Comparison of ENCODE assay signal across 11 mouse cellular contexts in the genomic region with DNA sequence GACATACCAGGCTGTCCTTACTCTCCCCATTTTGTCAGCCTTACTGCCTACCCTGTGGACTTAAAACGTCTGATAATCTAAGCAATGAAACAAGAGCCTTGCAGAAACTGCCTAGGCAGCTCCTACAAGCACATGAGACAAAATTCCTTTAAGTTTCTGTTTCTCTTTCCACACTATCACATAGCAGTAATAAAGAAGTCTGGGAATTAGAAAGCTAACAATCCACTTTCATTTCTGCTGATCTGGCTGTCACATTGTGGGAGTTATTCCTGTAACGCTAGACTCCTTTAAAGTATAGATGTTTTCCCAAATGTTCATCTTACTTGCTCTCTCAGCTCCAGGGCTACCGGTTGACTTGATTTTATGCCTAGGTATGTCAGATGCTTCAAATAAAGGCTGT. TPM values are rescaled to one million over a fixed set of nuclear protein-coding genes. Genes with fewer than 3 reads are reported as not detected.
DNase-seq lines count a peak whose midpoint lies in the region; ATAC-seq and TF ChIP-seq lines count a peak whose summit lies in the region.
"Had no signal": no experiment of that assay in that cellular context is flagged by ENCODE, and none has a peak within 500 bp of the region (broad histone marks: within the 10 kb centered on the region; RNA-seq: fewer than 3 reads in every experiment).

No protein-coding gene starts in this region.

- 0 out of 2 replicates have a peak overlapping the region, but pooled peaks have one; percentile 30 for H3K9ac ChIP-seq in midbrain, embryonic 16.5 days (ENCODE audit: low read depth, low read length)
- H3K9ac ChIP-seq in heart, postnatal 0 days (replicated peaks; ENCODE audit: low read depth, low read length): 0 out of 2 replicates have a peak overlapping the region, but pooled peaks have one; percentile 16
- no peak overlapping the region for H3K9ac ChIP-seq in stomach, embryonic 16.5 days (ENCODE audit: low read length)

- peaks cover 11% of the 10 kb centered on the region for H3K4me1 ChIP-seq in midbrain, embryonic 16.5 days (ENCODE audit: control insufficient read depth, insufficient read depth, low read length)
- H3K4me1 ChIP-seq in midbrain, embryonic 10.5 days: peaks cover 14% of the 10 kb centered on the region
- peaks cover 20% of the 10 kb centered on the region for H3K4me1 ChIP-seq in heart, postnatal 0 days (ENCODE audit: control insufficient read depth, insufficient read depth)
- H3K4me1 ChIP-seq in stomach, embryonic 16.5 days (ENCODE audit: control insufficient read depth, insufficient read depth, low read length): peaks cover 8% of the 10 kb centered on the region

- no peak overlapping the region for H3K4me3 ChIP-seq in midbrain, embryonic 16.5 days (ENCODE audit: low read depth, low read length)
- no peak overlapping the region for H3K4me3 ChIP-seq in midbrain, embryonic 10.5 days
- H3K4me3 ChIP-seq in heart, postnatal 0 days (ENCODE audit: low read depth, low read length): peak overlapping the region; percentile 6; the same call in 1 of the 2 replicates
- H3K4me3 ChIP-seq in stomach, embryonic 16.5 days (replicated peaks; ENCODE audit: low read length): no peak overlapping the region

- no peak for TF ChIP-seq CTCF in heart, postnatal 0 days (IDR thresholded peaks at IDR 0.05; ENCODE audit: low read depth)

- H3K27ac ChIP-seq in midbrain, embryonic 16.5 days (ENCODE audit: low read length): peak overlapping the region; percentile 28; the same call in 1 of the 2 replicates
- H3K27ac ChIP-seq in midbrain, embryonic 10.5 days (replicated peaks): no peak overlapping the region
- peak overlapping the region; percentile 93 for H3K27ac ChIP-seq in heart, postnatal 0 days (ENCODE audit: low read depth)
- H3K27ac ChIP-seq in stomach, embryonic 16.5 days (ENCODE audit: low read length): peak overlapping the region; percentile 31; the same call in 1 of the 2 replicates

- peak overlapping the region; percentile 23 for H3K4me2 ChIP-seq in midbrain, embryonic 16.5 days (ENCODE audit: low read length)
- H3K4me2 ChIP-seq in heart, postnatal 0 days (ENCODE audit: low read depth, low read length): peak overlapping the region; percentile 53
- H3K4me2 ChIP-seq in stomach, embryonic 16.5 days (ENCODE audit: low read depth, low read length): no peak overlapping the region

- no peak for ATAC-seq in midbrain, embryonic 16.5 days
- no peak for ATAC-seq in heart, postnatal 0 days (ENCODE audit: insufficient read depth, low read depth)
- ATAC-seq in stomach, embryonic 16.5 days (ENCODE audit: insufficient read depth, low FRiP score): no peak

- no peak for TF ChIP-seq EP300 in heart, postnatal 0 days (IDR thresholded peaks at IDR 0.05; ENCODE audit: low read depth)

- H3K36me3 ChIP-seq in midbrain, embryonic 16.5 days (ENCODE audit: control insufficient read depth, insufficient read depth, low read length): no peaks in the 10 kb centered on the region
- H3K36me3 ChIP-seq in midbrain, embryonic 10.5 days: no peaks in the 10 kb centered on the region
- no peaks in the 10 kb centered on the region for H3K36me3 ChIP-seq in heart, postnatal 0 days (replicated peaks; ENCODE audit: control insufficient read depth, insufficient read depth, low read length)
- no peaks in the 10 kb centered on the region for H3K36me3 ChIP-seq in stomach, embryonic 16.5 days (ENCODE audit: control insufficient read depth, insufficient read depth, low read length)

- WGBS in midbrain, embryonic 16.5 days: 74% methylated on average over 3 of the region's 3 CpGs
- WGBS in midbrain, embryonic 10.5 days: 85% methylated on average over 3 of the region's 3 CpGs
- WGBS in heart, postnatal 0 days: 41% methylated on average over 3 of the region's 3 CpGs
- WGBS in stomach, embryonic 16.5 days: 43% methylated on average over 3 of the region's 3 CpGs

- H3K9me3 ChIP-seq in midbrain, embryonic 16.5 days (replicated peaks; ENCODE audit: control insufficient read depth, low read length, poor library complexity, severe bottlenecking): no peaks in the 10 kb centered on the region
- 0 out of 2 replicates have a peak, but pooled peaks cover 3% of the 10 kb centered on the region for H3K9me3 ChIP-seq in midbrain, embryonic 10.5 days (replicated peaks)
- no peaks in the 10 kb centered on the region; the same call in 1 of the 2 replicates for H3K9me3 ChIP-seq in heart, postnatal 0 days (replicated peaks; ENCODE audit: control insufficient read depth, low read length)
- 0 out of 2 replicates have a peak, but pooled peaks cover 6% of the 10 kb centered on the region for H3K9me3 ChIP-seq in stomach, embryonic 16.5 days (replicated peaks; ENCODE audit: control insufficient read depth, low read length)

- peak; percentile 23 for DNase-seq in kidney, adult 9 months
- DNase-seq in kidney, postnatal 10 days: no peak
- no peak for DNase-seq in midbrain, embryonic 10.5 days (ENCODE audit: low spot score)
- DNase-seq in heart, postnatal 0 days (ENCODE audit: low spot score): no peak
- DNase-seq in ovary, postnatal 10 days (ENCODE audit: low spot score): no peak
- DNase-seq: right cerebral cortex, postnatal 25 days had no signal

- no peaks in the 10 kb centered on the region for H3K27me3 ChIP-seq in midbrain, embryonic 16.5 days (ENCODE audit: control insufficient read depth, insufficient read depth, low read depth, low read length)
- no peaks in the 10 kb centered on the region for H3K27me3 ChIP-seq in midbrain, embryonic 10.5 days (ENCODE audit: low read depth, poor library complexity, severe bottlenecking)
- no peaks in the 10 kb centered on the region for H3K27me3 ChIP-seq in heart, postnatal 0 days (ENCODE audit: control insufficient read depth, insufficient read depth, low read length)
- no peaks in the 10 kb centered on the region for H3K27me3 ChIP-seq in stomach, embryonic 16.5 days (ENCODE audit: control insufficient read depth, insufficient read depth, low read length)

RNA-seq across cellular contexts. Expression of gene Ifit2, which starts 3.0 kb away (rescaled TPM):
- polyA plus RNA-seq in midbrain, embryonic 16.5 days (2015; fragmentation: Nextera tagmentation; extraction: Ambion mirVana): 8.3 and 9.9 TPM in 2 replicates
- polyA plus RNA-seq in midbrain, embryonic 10.5 days (2016; fragmentation: Nextera tagmentation; extraction: Ambion mirVana): 3.8 and 5.3 TPM in 2 replicates
- 7.4 and 9.1 TPM in 2 replicates for total RNA-seq in heart, postnatal 0 days (2014; rRNA removed; ENCODE audit: low replicate concordance)
- 4.3 and 4.6 TPM in 2 replicates for polyA plus RNA-seq in heart, postnatal 0 days (2015; fragmentation: Nextera tagmentation; extraction: Ambion mirVana)
- polyA plus RNA-seq in stomach, embryonic 16.5 days (2015; fragmentation: Nextera tagmentation; extraction: Ambion mirVana): 6.2 and 6.3 TPM in 2 replicates

RNA-seq across cellular contexts. Expression of gene Lipa, which starts 26.2 kb away (rescaled TPM):
- polyA plus RNA-seq in midbrain, embryonic 16.5 days (2015; fragmentation: Nextera tagmentation; extraction: Ambion mirVana): 24.9 and 27.2 TPM in 2 replicates
- polyA plus RNA-seq in midbrain, embryonic 10.5 days (2016; fragmentation: Nextera tagmentation; extraction: Ambion mirVana): 18.2 and 22.2 TPM in 2 replicates
- 30.2 and 40.1 TPM in 2 replicates for total RNA-seq in heart, postnatal 0 days (2014; rRNA removed; ENCODE audit: low replicate concordance)
- polyA plus RNA-seq in heart, postnatal 0 days (2015; fragmentation: Nextera tagmentation; extraction: Ambion mirVana): 16.8 and 20.7 TPM in 2 replicates
- 31.2 and 32.4 TPM in 2 replicates for polyA plus RNA-seq in stomach, embryonic 16.5 days (2015; fragmentation: Nextera tagmentation; extraction: Ambion mirVana)

RNA-seq across cellular contexts. Expression of gene Ifit3, which starts 29.8 kb away (rescaled TPM):
- polyA plus RNA-seq in midbrain, embryonic 16.5 days (2015; fragmentation: Nextera tagmentation; extraction: Ambion mirVana): 1.0 and 1.8 TPM in 2 replicates
- 0.21 and 0.30 TPM in 2 replicates for polyA plus RNA-seq in midbrain, embryonic 10.5 days (2016; fragmentation: Nextera tagmentation; extraction: Ambion mirVana)
- total RNA-seq in heart, postnatal 0 days (2014; rRNA removed; ENCODE audit: low replicate concordance): 1.7 and 12.8 TPM in 2 replicates
- polyA plus RNA-seq in heart, postnatal 0 days (2015; fragmentation: Nextera tagmentation; extraction: Ambion mirVana): 2.3 and 3.0 TPM in 2 replicates
- polyA plus RNA-seq in stomach, embryonic 16.5 days (2015; fragmentation: Nextera tagmentation; extraction: Ambion mirVana): 0.53 and 0.76 TPM in 2 replicates

RNA-seq across cellular contexts. Expression of gene Ifit1bl1, which starts 48.2 kb away (rescaled TPM):
- polyA plus RNA-seq in midbrain, embryonic 16.5 days (2015; fragmentation: Nextera tagmentation; extraction: Ambion mirVana): 1.1 and 2.4 TPM in 2 replicates
- polyA plus RNA-seq in midbrain, embryonic 10.5 days (2016; fragmentation: Nextera tagmentation; extraction: Ambion mirVana): 0.29 TPM in 1 of 2 replicates, not detected in the other
- total RNA-seq in heart, postnatal 0 days (2014; rRNA removed; ENCODE audit: low replicate concordance): 0.50 and 2.8 TPM in 2 replicates
- 3.3 and 3.8 TPM in 2 replicates for polyA plus RNA-seq in heart, postnatal 0 days (2015; fragmentation: Nextera tagmentation; extraction: Ambion mirVana)
- polyA plus RNA-seq in stomach, embryonic 16.5 days (2015; fragmentation: Nextera tagmentation; extraction: Ambion mirVana): 0.27 and 0.37 TPM in 2 replicates
- total RNA-seq: ES-E14 had no signal

RNA-seq across cellular contexts. Expression of gene Ifit3b, which starts 54.2 kb away (rescaled TPM):
- polyA plus RNA-seq in midbrain, embryonic 16.5 days (2015; fragmentation: Nextera tagmentation; extraction: Ambion mirVana): 0.14 and 0.20 TPM in 2 replicates
- 0.12 TPM in 1 of 2 replicates, not detected in the other for polyA plus RNA-seq in midbrain, embryonic 10.5 days (2016; fragmentation: Nextera tagmentation; extraction: Ambion mirVana)
- total RNA-seq in heart, postnatal 0 days (2014; rRNA removed; ENCODE audit: low replicate concordance): 0.57 and 2.5 TPM in 2 replicates
- 0.59 and 0.72 TPM in 2 replicates for polyA plus RNA-seq in heart, postnatal 0 days (2015; fragmentation: Nextera tagmentation; extraction: Ambion mirVana)
- polyA plus RNA-seq in stomach, embryonic 16.5 days (2015; fragmentation: Nextera tagmentation; extraction: Ambion mirVana): 0.17 and 0.30 TPM in 2 replicates
- total RNA-seq: ES-E14 had no signal
- polyA plus RNA-seq: hindbrain, embryonic 11.5 days; neural tube, embryonic 11.5 days had no signal
